Mouse (Mus musculus) hindbrain, embryonic 11.5 days (tissue): ENCODE data around the gene Adam19. TPM values are rescaled to one million over a fixed set of nuclear protein-coding genes. Genes with fewer than 3 reads are reported as not detected.
A peak's percentile ranks its signal among the peaks of the same experiment; 100 is the strongest.

Source experiments
- ATAC-seq: fragments of 200-750 bp; cut with Nextera tagmentation; 2 replicates; pipeline ENCODE4 v1.8.0; 2017; ENCODE audit warnings: mild to moderate bottlenecking, moderate TSS enrichment, moderate library complexity; ENCODE audit not compliant: low FRiP score
- DNase-seq: peaks from one replicate; pipeline ENCODE4 v3.0.0-alpha.2; 2015; ENCODE audit warnings: low spot score
- H3K27ac ChIP-seq: fragments of 300-500 bp; sonication (generic); 2 replicates; pipeline ENCODE4 v1.5.1; 2014; ENCODE audit warnings: mild to moderate bottlenecking, low read depth, low read length
- H3K27me3 ChIP-seq: fragments of 300-500 bp; sonication (generic); 2 replicates; pipeline ENCODE4 v1.6.1; 2014; ENCODE audit warnings: mild to moderate bottlenecking, low read length, moderate library complexity, mixed read lengths; ENCODE audit not compliant: control insufficient read depth, insufficient read depth
- H3K36me3 ChIP-seq: fragments of 300-500 bp; sonication (generic); 2 replicates; pipeline ENCODE4 v1.6.1; 2014; ENCODE audit warnings: mild to moderate bottlenecking, low read length, moderate library complexity, mixed read lengths; ENCODE audit not compliant: control insufficient read depth, insufficient read depth
- H3K4me1 ChIP-seq: fragments of 300-500 bp; sonication (generic); replicated peaks from 2 replicates; pipeline ENCODE4 v1.6.1; 2014; ENCODE audit warnings: low read length, mixed read lengths; ENCODE audit not compliant: control insufficient read depth, insufficient read depth
- H3K4me2 ChIP-seq: fragments of 300-500 bp; sonication (generic); replicated peaks from 2 replicates; pipeline ENCODE4 v1.6.1; 2014; ENCODE audit warnings: mild to moderate bottlenecking, low read depth, low read length
- H3K4me3 ChIP-seq: fragments of 300-500 bp; sonication (generic); 2 replicates; pipeline ENCODE4 v1.5.1; 2014; ENCODE audit warnings: low read depth, low read length
- H3K9ac ChIP-seq: fragments of 300-500 bp; sonication (generic); 2 replicates; pipeline ENCODE4 v1.6.1; 2014; ENCODE audit warnings: low read depth, low read length
- H3K9me3 ChIP-seq: fragments of 300-500 bp; sonication (generic); 2 replicates; pipeline ENCODE4 v1.6.1; 2016; ENCODE audit warnings: low read length; ENCODE audit not compliant: control insufficient read depth
- WGBS: fragments of 180-500 bp; shearing (Covaris S2); extraction: QIAGEN DNeasy Blood & Tissue Kit; methylation state at CpG from one replicate; pipeline ENCODE4 v1.1.7; 2014; 5-methylcytosine and 5-hydroxymethylcytosine counted together
- polyA plus RNA-seq: library from polyadenylated mRNA; unstranded; fragments of >200 nt; fragmentation: Nextera tagmentation; extraction: Ambion mirVana; gene quantifications from 2 replicates; pipeline ENCODE4 v1.2.1, GENCODE M21; 2014

Adam19 gene
- polyA plus RNA-seq = 9.4 and 9.6 TPM in 2 replicates

GRCm38 (mm10) chr11:46055896-46056769 lies at the start of gene Adam19:
Gene Adam19, plus strand, starts transcription at chr11:46055992.
- Histone ChIP-seq H3K36me3 (no peaks in the 10 kb centered on the region), H3K27ac (peak within 1 kb of the TSS; percentile 88), H3K9me3 (no peaks in the 10 kb centered on the region), H3K27me3 (no peaks in the 10 kb centered on the region), H3K4me1 (no peaks in the 10 kb centered on the region), H3K4me2 (peak within 1 kb of the TSS; percentile 67), H3K9ac (peak within 1 kb of the TSS; percentile 82), H3K4me3 (peak within 1 kb of the TSS; percentile 66)
- ATAC-seq (peak; percentile 87), DNase-seq (peak; percentile 88)
- WGBS = under 1% methylated on average over 50 of the region's 51 CpGs

DNA sequence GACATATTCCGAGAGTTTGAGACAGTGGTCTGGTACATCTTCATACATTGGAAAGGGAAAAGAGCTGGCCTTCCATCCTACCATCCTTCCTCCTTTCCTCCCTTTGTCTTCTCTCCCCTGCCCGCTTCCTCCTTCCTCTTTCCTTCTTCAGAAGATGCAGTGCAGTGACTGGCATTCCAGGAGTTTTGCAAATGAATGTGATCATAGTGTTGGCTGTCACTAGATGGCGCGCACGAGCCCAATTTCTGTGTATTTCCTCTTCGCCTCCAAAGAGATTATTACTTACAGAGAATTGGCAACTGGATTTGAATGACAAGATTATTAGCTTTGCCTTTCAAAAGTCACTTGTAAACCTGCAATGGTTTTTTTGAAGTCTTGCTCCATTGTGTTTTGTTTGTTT lies 39.7 kb upstream of the Adam19 start:
- no peak overlapping the region for H3K9ac ChIP-seq
- DNase-seq (peak; percentile 87), ATAC-seq (no peak)
- WGBS = 26% methylated on average over 6 of the region's 6 CpGs
- H3K4me1 ChIP-seq = no peaks in the 10 kb centered on the region
- no peaks in the 10 kb centered on the region for H3K27me3 ChIP-seq
- no peak overlapping the region for H3K27ac ChIP-seq
- H3K36me3 ChIP-seq = no peaks in the 10 kb centered on the region
- H3K4me2 ChIP-seq = no peak overlapping the region
- H3K4me3 ChIP-seq = no peak overlapping the region
- H3K9me3 ChIP-seq = no peaks in the 10 kb centered on the region

DNA sequence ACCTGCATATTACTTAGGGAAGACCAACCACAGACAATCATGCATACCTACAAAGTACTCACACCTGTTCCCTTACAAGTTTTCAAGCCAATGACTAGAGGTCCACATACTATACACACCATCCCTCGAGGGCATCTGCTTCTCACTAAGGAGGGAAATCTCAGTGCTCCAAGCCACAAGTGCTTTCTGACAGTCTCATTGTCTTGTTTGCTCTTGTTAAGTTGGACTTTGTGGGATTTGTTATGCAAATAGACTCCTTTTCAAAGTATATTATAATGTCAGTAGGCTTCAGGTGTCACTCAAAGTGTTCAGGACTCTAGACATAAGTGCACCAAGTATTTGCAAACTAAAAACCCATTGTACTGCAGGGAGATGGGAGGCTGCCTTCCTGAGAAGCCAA lies 35.5 kb upstream of the Adam19 start:
- no peak for DNase-seq
- no peaks in the 10 kb centered on the region for H3K36me3 ChIP-seq
- H3K4me1 ChIP-seq = no peaks in the 10 kb centered on the region
- ATAC-seq = no peak
- no peak overlapping the region for H3K9ac ChIP-seq
- no peaks in the 10 kb centered on the region for H3K9me3 ChIP-seq
- no peaks in the 10 kb centered on the region for H3K27me3 ChIP-seq
- WGBS = 70% methylated on average over 1 of the region's 1 CpGs
- H3K27ac ChIP-seq = no peak overlapping the region
- H3K4me2 ChIP-seq = no peak overlapping the region
- H3K4me3 ChIP-seq = no peak overlapping the region

- H3K9ac ChIP-seq = no peak overlapping the region
- H3K36me3 ChIP-seq = no peaks in the 10 kb centered on the region
- H3K27ac ChIP-seq = no peak overlapping the region
- no peaks in the 10 kb centered on the region for H3K4me1 ChIP-seq
- H3K27me3 ChIP-seq = no peaks in the 10 kb centered on the region
- DNase-seq (no peak), ATAC-seq (no peak)
- H3K9me3 ChIP-seq = no peaks in the 10 kb centered on the region
- no peak overlapping the region for H3K4me3 ChIP-seq
- no peak overlapping the region for H3K4me2 ChIP-seq
Measured at GRCm38 (mm10) chr11:46021850-46022249, 33.9 kb upstream of the Adam19 start.

- no peak overlapping the region for H3K4me2 ChIP-seq
- H3K9me3 ChIP-seq = no peaks in the 10 kb centered on the region
- H3K9ac ChIP-seq = no peak overlapping the region
- H3K27ac ChIP-seq = no peak overlapping the region
- H3K4me3 ChIP-seq = no peak overlapping the region
- ATAC-seq (no peak), DNase-seq (no peak)
- no peaks in the 10 kb centered on the region for H3K36me3 ChIP-seq
- H3K27me3 ChIP-seq = no peaks in the 10 kb centered on the region
- 79% methylated on average over 6 of the region's 6 CpGs for WGBS
- no peaks in the 10 kb centered on the region for H3K4me1 ChIP-seq
Measured at GRCm38 (mm10) chr11:46022983-46023382, 32.8 kb upstream of the Adam19 start.

DNA sequence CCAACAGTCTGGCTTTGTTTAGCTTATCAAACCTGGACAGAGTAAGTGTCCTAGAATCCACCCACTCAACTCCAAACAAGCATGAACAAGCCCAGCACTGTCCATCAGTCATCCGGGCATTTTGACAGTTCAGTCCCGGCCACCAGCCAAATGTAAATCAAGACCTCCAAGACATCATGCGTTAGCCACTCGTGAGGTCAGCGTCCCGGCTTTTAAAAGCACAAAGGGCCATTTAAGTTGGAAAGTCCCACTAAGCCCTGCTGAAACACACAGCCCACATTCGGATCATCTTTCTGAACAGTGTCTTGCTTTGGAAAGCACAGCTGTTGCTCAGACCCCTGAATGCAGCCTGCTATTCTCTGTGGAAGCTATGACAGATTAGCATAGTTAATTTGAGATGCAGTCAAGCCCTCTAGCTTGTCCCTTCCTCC lies 29.8 kb upstream of the Adam19 start:
- H3K27me3 ChIP-seq = no peaks in the 10 kb centered on the region
- no peaks in the 10 kb centered on the region for H3K4me1 ChIP-seq
- DNase-seq = peak; percentile 23

DNA sequence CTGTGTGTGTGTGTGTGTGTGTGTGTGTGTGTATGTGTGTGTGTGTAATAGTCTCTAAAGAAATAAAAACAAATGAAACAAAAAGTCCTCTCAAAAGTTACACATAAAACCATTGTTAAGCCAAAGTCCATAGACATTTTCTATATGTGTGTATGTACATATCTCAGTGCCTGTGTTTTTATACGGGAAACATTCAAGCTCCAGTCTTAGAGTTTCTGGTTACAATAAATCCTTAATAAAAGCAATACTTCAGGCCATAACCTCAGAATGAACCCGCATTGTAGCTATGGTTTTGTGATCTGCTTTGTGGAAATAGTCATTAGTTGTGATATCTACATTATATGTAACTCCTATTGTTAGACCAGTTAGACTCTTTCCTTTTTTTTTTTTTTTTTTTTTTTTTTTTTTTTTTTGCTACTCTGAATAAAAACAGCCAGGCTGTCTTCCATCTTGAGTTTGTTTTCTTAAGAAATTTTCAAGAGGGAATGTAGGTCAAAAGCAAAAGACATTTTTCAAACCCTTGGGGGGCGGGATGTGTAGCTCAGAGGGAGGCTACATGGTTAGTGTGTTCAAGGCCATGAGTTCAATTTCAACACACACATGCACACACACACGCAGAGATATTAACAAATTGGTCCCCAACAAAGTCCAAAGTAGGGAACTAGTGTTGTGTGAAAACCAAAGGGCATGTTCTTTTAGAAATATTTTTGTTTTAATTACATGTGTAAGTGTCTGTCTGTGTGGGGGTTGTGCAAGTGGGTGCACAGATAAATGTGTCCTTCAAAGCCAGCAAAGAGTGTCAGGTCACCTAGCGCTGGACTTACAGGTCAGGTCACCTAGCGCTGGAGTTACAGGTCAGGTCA lies 27.6 kb upstream of the Adam19 start:
- no peaks in the 10 kb centered on the region for H3K36me3 ChIP-seq
- no peak for DNase-seq
- no peak overlapping the region for H3K9ac ChIP-seq
- no peak overlapping the region for H3K4me3 ChIP-seq
- H3K27me3 ChIP-seq = no peaks in the 10 kb centered on the region
- no peak for ATAC-seq
- H3K27ac ChIP-seq = no peak overlapping the region
- H3K9me3 ChIP-seq = no peaks in the 10 kb centered on the region
- no peak overlapping the region for H3K4me2 ChIP-seq
- 88% methylated on average over 6 of the region's 6 CpGs for WGBS
- H3K4me1 ChIP-seq = no peaks in the 10 kb centered on the region

More for the DNA sequence above, 29.8 kb upstream of the Adam19 start:
- Histone ChIP-seq H3K9ac (no peak overlapping the region), H3K36me3 (no peaks in the 10 kb centered on the region), H3K4me2 (no peak overlapping the region), H3K4me3 (no peak overlapping the region), H3K27ac (no peak overlapping the region), H3K9me3 (no peaks in the 10 kb centered on the region)
- ATAC-seq = peak; percentile 49
- 45% methylated on average over 7 of the region's 7 CpGs for WGBS

- no peaks in the 10 kb centered on the region for H3K27me3 ChIP-seq
- WGBS = 79% methylated on average over 2 of the region's 2 CpGs
- ATAC-seq = no peak
- no peak overlapping the region for H3K4me2 ChIP-seq
- H3K9ac ChIP-seq = no peak overlapping the region
- H3K4me1 ChIP-seq = no peaks in the 10 kb centered on the region
- no peaks in the 10 kb centered on the region for H3K9me3 ChIP-seq
- DNase-seq = no peak
- H3K36me3 ChIP-seq = no peaks in the 10 kb centered on the region
- H3K27ac ChIP-seq = no peak overlapping the region
- no peak overlapping the region for H3K4me3 ChIP-seq
Measured at GRCm38 (mm10) chr11:46029485-46029884, 26.3 kb upstream of the Adam19 start.
